Mouse (Mus musculus) cerebellum, adult 2 months (tissue): Measurements from ENCODE around the gene Gramd1a. TPM values are rescaled to one million over a fixed set of nuclear protein-coding genes. Genes with fewer than 3 reads are reported as not detected.

Source experiments
- DNase-seq, 2 experiments: peaks; one replicate each; pipeline ENCODE4 v3.0.0; 2021
- H3K27ac ChIP-seq: fragments of 200-500 bp; 2 replicates; pipeline ENCODE4 v1.5.1; 2012; ENCODE audit warnings: low read length, control low read depth, inconsistent platforms; ENCODE audit not compliant: insufficient read depth
- H3K27me3 ChIP-seq: fragments of 200-500 bp; 2 replicates; pipeline ENCODE4 v1.6.1; 2012; ENCODE audit warnings: inconsistent platforms, mild to moderate bottlenecking, low read length, moderate library complexity; ENCODE audit not compliant: control insufficient read depth, insufficient read depth
- H3K4me1 ChIP-seq: fragments of 200-500 bp; 2 replicates; pipeline ENCODE4 v1.6.1; 2011; ENCODE audit warnings: low read length; ENCODE audit not compliant: control insufficient read depth, insufficient read depth
- H3K4me3 ChIP-seq: fragments of 200-500 bp; replicated peaks from 2 replicates; pipeline ENCODE3; 2011; ENCODE audit warnings: mild to moderate bottlenecking, low read depth, low read length, control low read depth; ENCODE audit not compliant: insufficient read depth
- CTCF ChIP-seq: fragments of 200-500 bp; IDR thresholded peaks from 2 replicates; pipeline ENCODE4 v1.5.1; 2011; ENCODE audit warnings: low read depth, mild to moderate bottlenecking, control low read depth, low read length, moderate library complexity, borderline replicate concordance; ENCODE audit not compliant: insufficient read depth
- POLR2A ChIP-seq: fragments of 200-500 bp; IDR thresholded peaks from 2 replicates; pipeline ENCODE4 v1.6.1; 2011; ENCODE audit warnings: low read length, control low read depth, borderline replicate concordance; ENCODE audit not compliant: insufficient read depth
- WGBS: fragments of 180-500 bp; shearing (Covaris S2); methylation state at CpG from one replicate; pipeline ENCODE4 v1.1.7; 2018; 5-methylcytosine and 5-hydroxymethylcytosine counted together
- polyA plus RNA-seq: library from polyadenylated mRNA; depleted of rRNA; stranded (reverse); fragments of >200 nt; gene quantifications from 2 replicates; pipeline ENCODE4 v1.2.3, GENCODE M21; 2012; rRNA removed

Gene Gramd1a
- polyA plus RNA-seq, 1 experiment, result 153 TPM

DNA sequence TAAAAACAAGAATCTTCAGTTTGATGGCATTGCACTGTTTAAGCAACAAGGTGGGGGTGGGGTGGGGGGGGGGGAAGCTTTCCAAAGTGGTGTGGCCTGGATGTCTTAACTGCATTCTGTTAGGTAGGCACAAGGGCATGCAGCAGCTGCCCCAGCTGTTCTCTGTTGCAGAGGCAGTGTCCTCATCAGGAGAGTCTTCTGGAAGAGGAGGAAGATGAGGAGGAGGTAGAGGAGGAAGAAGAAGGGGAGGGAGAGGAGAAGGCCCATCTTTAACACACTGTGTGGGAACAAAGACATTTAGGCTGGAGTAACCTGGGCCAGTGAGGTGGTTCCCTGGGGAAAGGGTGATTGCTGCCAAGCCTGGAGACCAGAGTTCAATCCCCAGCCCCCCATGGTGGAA is 73.6 kb downstream of the Gramd1a start:
- DNase-seq, result no peak
- H3K27ac ChIP-seq, result no peak overlapping the region
- no peaks in the 10 kb centered on the region for H3K4me1 ChIP-seq
- no peak for TF ChIP-seq CTCF
- no peak for TF ChIP-seq POLR2A
- H3K27me3 ChIP-seq, result no peaks in the 10 kb centered on the region
- H3K4me3 ChIP-seq, result no peak overlapping the region

DNA sequence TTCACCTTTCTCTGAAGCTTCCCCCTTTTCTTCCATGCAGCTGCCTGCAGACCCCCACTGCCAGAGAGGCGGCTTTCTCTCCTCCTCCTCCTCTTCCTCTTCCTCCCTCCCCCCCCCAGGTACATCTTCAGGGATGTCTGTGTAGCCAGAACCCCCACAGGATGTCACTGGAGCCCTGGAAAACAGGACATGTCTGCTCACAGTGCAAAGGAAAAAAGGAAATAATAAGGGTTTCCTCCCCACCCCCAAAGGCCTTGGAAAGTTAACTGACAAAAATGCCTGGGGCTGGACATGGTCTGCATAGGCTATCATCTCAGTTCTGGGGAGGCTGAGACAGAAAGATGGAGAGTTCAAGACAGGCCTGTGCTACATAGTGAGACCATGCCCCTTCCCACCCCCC is 74.6 kb downstream of the Gramd1a start:
- TF ChIP-seq POLR2A (no peak), CTCF (no peak)
- 48% methylated on average over 1 of the region's 1 CpGs for WGBS
- Histone ChIP-seq H3K4me3 (no peak overlapping the region), H3K4me1 (no peaks in the 10 kb centered on the region), H3K27ac (no peak overlapping the region), H3K27me3 (no peaks in the 10 kb centered on the region)
- peak in 1 of 2 experiments; percentile 65 for DNase-seq

DNA sequence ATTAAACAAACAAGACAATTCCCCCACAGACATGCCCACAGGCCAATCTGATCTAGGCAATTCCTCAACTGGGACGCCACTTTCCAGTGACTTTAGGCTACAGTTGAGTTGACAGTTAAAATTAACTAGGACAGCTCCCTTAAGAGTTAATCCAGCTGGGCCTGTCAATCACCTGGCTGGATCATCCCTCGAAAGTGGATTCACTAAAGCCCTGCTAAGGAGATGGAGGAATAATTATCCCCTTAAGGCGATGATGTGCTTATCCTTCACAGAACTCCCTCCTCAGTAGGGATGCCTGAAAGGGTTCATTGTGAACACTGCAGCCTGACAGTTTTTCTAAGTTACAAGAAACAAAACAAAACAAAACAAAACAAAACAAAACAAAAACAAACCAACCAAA is 75.1 kb downstream of the Gramd1a start:
- Histone ChIP-seq H3K27ac (no peak overlapping the region), H3K4me1 (no peaks in the 10 kb centered on the region), H3K27me3 (no peaks in the 10 kb centered on the region), H3K4me3 (no peak overlapping the region)
- TF ChIP-seq POLR2A (no peak), CTCF (no peak)
- no peak for DNase-seq
- WGBS, result 47% methylated on average over 3 of the region's 3 CpGs

Other genes with a start within 250 kb of the Gramd1a start
- gene Mag, start 241.0 kb downstream of the Gramd1a start, polyA plus RNA-seq, result 683 and 783 TPM in 2 replicates
- gene Hamp2, start 231.2 kb downstream of the Gramd1a start, polyA plus RNA-seq, result not detected in 2 replicates
- not detected in 2 replicates for gene Hamp, start 211.9 kb downstream of the Gramd1a start, polyA plus RNA-seq
- 226 and 230 TPM in 2 replicates for gene Usf2, start 199.1 kb downstream of the Gramd1a start, polyA plus RNA-seq
- gene Lsr, start 182.4 kb downstream of the Gramd1a start, polyA plus RNA-seq, result 9.2 and 9.4 TPM in 2 replicates
- gene Fam187b, start 182.1 kb downstream of the Gramd1a start, polyA plus RNA-seq, result 0.13 and 0.29 TPM in 2 replicates
- gene Fxyd5, start 113.4 kb downstream of the Gramd1a start, polyA plus RNA-seq, result 9.0 and 14.8 TPM in 2 replicates
- 72.5 and 99.7 TPM in 2 replicates for gene Fxyd7, start 104.4 kb downstream of the Gramd1a start, polyA plus RNA-seq
- gene Fxyd1, start 98.7 kb downstream of the Gramd1a start, polyA plus RNA-seq, result 202 and 222 TPM in 2 replicates
- gene Lgi4, start 96.6 kb downstream of the Gramd1a start, polyA plus RNA-seq, result 48.9 and 54.2 TPM in 2 replicates
- gene Fxyd3, start 79.2 kb downstream of the Gramd1a start, polyA plus RNA-seq, result 1.3 and 1.4 TPM in 2 replicates
- 9.4 and 10.8 TPM in 2 replicates for gene Hpn, start 40.6 kb downstream of the Gramd1a start, polyA plus RNA-seq
- 1,376 and 1,380 TPM in 2 replicates for gene Scn1b, start 28.9 kb downstream of the Gramd1a start, polyA plus RNA-seq
- gene Scgb2b2, start 134.6 kb upstream of the Gramd1a start, polyA plus RNA-seq, result not detected in 2 replicates
- gene Scgb1b2, start 135.9 kb upstream of the Gramd1a start, polyA plus RNA-seq, result not detected in 2 replicates
- gene Scgb2b3, start 206.2 kb upstream of the Gramd1a start, polyA plus RNA-seq, result not detected in 2 replicates
- not detected in 2 replicates for gene Scgb1b3, start 219.7 kb upstream of the Gramd1a start, polyA plus RNA-seq